Mouse (Mus musculus) kidney, postnatal 14 days (tissue): ENCODE data around the gene Adamts2.

Experiments
- DNase-seq: peaks from one replicate; pipeline ENCODE4 v3.0.0; 2022; ENCODE audit warnings: mixed read lengths

Gene Adamts2

DNA sequence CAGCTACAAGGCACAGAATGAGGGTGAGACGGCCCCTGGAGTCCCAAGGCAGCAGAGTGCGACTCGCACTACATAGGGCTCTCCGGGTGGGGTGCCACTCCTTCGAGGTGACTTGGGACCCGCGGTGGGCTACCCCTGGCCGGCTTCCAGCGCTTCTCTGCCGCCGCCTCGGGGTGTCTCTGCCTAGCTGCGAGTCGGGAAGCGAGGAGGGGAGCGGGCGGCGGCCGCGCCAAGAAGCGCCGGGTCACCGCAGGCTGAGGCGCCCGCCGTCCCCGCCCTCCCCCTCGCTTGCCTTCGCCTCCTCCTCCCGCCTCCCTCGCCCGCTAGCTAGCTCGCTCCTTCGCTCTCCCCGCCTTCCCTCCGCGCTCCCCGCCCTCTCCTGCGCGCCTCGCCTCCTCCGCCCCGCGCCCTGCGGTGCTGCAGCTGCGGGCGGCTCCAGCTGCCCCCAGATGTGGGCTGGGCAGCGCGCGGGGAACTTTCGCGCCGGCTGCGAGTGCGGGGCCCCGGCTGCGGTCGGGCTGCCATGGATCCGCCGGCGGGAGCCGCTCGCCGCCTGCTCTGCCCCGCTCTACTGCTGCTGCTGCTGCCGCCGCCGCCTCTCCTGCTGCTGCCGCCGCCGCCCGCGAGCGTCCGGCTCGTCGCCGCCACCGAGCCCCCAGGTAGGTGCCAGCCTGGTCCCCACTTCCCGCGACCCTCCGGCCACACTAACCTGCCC, at the start of gene Adamts2:
Gene Adamts2 (plus strand): TSS at position 444 of the 715 bp plus-strand sequence.
- DNase-seq, result peak; percentile 77

DNA sequence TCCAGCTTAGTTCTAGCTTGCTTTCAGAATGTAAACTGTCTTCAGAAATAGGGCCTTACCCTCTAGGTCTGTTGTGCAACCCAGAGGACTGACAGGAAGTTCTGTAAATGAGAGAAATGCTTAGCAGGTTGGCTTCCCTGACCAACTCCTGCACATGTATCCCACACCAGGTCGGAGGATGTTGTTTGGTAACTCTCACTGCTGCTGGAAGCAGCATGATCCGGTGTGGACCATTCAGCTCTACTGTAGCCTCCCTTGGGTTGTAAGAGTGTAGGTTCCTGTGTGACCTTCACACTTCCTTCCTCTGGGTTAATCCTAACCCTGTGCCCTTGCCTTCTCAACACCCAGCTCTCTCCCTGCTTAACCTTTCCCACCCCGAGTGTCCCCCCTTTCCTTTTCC, 44.8 kb upstream of the Adamts2 start:
- no peak for DNase-seq

DNA sequence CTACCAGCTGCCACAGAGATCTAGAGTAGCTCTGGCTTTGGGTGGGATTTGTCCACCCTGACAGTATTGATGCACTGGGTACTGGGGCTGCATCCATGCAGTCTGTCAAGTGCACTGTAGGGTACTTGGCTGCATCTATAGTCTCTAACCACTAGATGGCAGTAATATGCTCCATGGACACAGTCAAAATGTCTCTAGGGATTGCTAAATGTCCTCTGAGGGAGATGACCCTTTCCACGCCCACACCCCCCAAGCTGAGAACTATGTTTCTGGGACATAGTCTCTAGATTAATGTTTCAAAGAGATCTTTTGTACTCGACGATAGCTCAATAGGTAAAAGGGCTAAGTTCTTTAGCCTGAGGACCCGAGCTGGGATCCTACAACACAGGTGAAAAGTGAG, 42.8 kb upstream of the Adamts2 start:
- DNase-seq, result peak; percentile 23

GRCm38 (mm10) chr11:50565466-50566211, 36.2 kb upstream of the Adamts2 start:
- DNase-seq, result no peak

DNA sequence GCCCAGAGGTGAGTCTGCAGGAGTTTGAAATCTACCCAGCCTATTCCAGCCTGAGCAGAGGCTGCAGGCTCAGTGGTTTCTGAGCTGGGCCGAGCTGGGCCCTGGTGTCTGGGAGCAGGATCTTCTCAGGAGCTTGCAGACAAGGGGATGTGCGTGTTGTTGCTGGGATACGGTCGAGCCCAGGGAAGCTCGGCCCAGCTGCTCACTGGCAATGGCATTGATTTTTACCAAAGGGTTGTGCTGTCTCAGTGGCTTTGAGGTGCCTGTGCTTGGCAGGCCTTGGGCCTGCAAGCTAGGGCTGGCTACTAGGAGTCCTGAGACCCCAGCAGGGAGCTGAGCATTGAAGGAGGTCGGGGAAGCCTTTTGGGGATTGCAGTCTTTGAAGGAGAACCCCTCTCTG, 30.4 kb upstream of the Adamts2 start:
- DNase-seq, result no peak

- DNase-seq, result no peak
Observed at GRCm38 (mm10) chr11:50576521-50576920, 25.4 kb upstream of the Adamts2 start.

DNA sequence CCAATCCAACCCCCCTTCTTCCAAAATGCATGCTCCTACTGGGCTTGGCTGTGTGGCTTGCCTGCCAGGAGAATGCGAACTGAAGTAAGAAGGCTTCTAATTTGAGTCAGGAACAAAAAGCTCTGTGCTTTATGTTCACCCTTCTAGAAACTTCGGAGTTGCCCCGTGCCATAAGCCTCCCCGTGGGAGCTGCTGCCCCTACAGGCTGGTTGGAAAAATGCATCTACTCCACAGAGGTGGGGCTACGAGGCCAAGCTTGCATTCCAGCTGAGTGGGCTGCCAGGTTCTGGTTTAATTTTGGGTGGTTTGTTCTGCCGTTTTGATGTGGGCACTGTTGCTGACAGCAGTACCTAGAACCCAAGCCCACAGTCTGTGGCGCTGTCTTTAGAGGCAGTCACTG, 14.9 kb upstream of the Adamts2 start:
- DNase-seq, result peak; percentile 21

GRCm38 (mm10) chr11:50587787-50588186, 14.1 kb upstream of the Adamts2 start:
- peak; percentile 41 for DNase-seq

- DNase-seq, result peak; percentile 30
Observed at GRCm38 (mm10) chr11:50589060-50589459, 12.8 kb upstream of the Adamts2 start.

GRCm38 (mm10) chr11:50591053-50591452, 10.8 kb upstream of the Adamts2 start:
- DNase-seq, result no peak

- no peak for DNase-seq
Observed at GRCm38 (mm10) chr11:50592892-50593553, 8.9 kb upstream of the Adamts2 start.

- no peak for DNase-seq
Observed at GRCm38 (mm10) chr11:50596571-50596970, 5.3 kb upstream of the Adamts2 start.

DNA sequence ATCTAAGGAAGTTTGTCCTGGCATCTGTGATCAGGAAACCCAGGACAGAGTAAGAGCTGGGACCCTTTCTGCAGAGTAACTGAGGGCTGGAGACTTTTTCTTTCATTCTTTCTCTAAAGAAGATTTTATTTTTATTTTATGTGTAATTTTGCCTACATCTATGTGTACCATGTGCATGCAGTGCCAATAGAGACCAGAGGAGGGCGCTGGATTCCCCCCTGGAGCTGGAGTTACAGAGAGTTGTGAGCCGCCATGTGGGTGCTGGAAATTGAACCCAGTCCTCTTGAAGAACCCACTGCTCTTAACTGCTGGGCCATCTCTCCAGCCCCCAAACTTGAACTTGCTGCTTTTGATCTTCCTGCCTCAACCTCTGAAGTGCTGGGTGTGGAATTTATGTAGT, 2.7 kb upstream of the Adamts2 start:
- no peak for DNase-seq

GRCm38 (mm10) chr11:50602356-50603081, 635 bp downstream of the Adamts2 start:
- DNase-seq, result peak; percentile 40

- DNase-seq, result peak; percentile 21
Observed at GRCm38 (mm10) chr11:50603082-50603910, 1.4 kb downstream of the Adamts2 start.

DNA sequence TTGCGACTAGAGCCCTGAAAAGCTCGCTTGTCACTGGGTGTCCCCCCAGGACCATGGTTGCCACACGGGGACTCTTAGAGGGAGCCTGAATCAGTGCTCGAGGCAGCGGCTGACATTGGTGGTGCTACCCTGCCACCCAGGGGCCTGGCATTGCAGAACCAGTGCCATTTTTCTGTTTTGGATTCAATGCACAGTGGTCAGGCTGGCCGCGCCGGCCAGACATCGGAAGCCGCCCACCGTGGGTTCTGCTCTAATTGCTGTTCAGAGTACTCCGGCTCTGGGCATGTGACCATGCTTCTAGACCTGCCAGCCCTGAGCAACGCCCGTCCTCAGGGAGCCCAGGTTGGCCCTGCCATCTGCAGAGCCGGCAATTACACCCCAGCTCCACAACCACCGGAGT, 2.5 kb downstream of the Adamts2 start:
- DNase-seq, result no peak

DNA sequence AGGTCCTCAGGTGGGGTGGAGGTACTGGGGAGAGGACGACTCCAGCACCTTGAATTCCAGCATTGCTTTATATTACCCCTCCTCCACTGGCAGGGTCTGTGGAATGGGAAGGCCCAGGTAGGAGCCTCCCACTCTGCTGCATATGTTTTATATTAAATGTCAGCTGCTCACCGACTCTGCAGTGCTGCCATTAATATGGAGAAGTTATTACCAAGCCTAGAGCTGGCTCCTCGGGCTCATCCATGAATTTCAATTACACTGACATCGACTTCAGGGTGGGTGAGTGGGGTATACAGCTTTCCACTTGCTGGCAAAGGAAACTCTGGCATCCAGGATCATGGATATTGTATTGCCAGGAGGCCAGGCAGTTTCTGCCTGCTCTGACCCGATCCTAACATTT, 9.3 kb downstream of the Adamts2 start:
- DNase-seq, result no peak

DNA sequence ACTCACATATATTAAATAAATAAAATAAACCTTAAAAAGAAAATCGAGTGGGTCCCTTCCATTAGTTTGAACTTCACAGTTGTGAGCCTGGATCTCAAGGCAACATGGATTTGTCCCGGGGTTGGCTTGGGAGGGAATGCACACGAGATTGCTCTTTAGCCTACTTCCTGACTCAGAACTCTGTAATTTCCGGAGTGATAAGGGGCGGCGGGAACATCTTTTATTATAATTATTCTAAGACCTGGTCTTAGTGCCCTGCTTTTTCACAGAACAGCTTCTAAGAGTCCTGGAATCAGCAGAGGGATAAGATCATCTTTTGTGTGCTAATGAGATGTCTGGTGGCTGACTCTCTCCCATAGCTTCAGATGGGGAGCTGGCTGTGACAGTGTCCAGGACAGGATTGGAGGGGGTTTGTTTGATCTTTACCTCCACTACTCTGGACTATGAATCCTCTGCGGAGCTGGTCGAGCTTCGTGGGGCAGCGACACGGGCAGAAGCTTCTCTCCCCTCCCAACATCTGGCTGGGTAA, 15.2 kb downstream of the Adamts2 start:
- no peak for DNase-seq

DNA sequence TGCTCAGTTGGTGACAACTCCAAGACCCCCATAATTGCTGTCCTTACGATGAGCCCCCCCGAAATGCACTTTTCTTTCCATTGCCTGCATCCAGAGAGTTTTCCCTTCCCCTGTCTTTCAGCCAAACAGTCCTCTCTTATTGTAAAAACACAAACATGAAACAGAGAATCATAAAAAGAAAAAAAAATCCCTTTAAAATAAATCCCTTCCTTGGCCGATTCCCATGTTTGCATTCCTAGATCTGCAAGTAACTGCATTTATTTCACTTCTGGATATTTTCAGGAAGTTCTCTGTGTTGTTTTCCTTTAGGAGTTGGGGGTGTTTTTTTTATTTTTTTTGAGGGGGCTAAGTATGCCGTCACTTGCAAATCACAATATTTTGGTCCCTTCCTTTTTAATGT, 19.0 kb downstream of the Adamts2 start:
- DNase-seq, result no peak

GRCm38 (mm10) chr11:50621364-50621763, 19.5 kb downstream of the Adamts2 start:
- no peak for DNase-seq

GRCm38 (mm10) chr11:50622238-50622726, 20.4 kb downstream of the Adamts2 start:
- DNase-seq, result peak; percentile 76

- no peak for DNase-seq
Observed at GRCm38 (mm10) chr11:50623806-50624205, 21.9 kb downstream of the Adamts2 start.
